Mouse (Mus musculus): ENCODE results near the gene N4bp2. TPM values are rescaled to one million over a fixed set of nuclear protein-coding genes. Genes with fewer than 3 reads are reported as not detected.
A peak's percentile ranks its signal among the peaks of the same experiment; 100 is the strongest.

Gene N4bp2
- polyA plus RNA-seq, 1 experiment, result 4.3 TPM

- H3K4me3 ChIP-seq (replicated peaks), result no peak overlapping the region
- no peaks in the 10 kb centered on the region for H3K27me3 ChIP-seq (replicated peaks)
- TF ChIP-seq GATA1 (IDR thresholded peaks at IDR 0.05; ENCODE audit: borderline replicate concordance, low read length) (no peak), FLI1 (IDR thresholded peaks at IDR 0.05; ENCODE audit: low read length) (no peak)
- peaks cover 15% of the 10 kb centered on the region; the same call in 1 of the 2 replicates for H3K4me1 ChIP-seq
- H3K9me3 ChIP-seq, result no peaks in the 10 kb centered on the region
- H3K36me3 ChIP-seq (replicated peaks; ENCODE audit: low read length), result peaks cover 74% of the 10 kb centered on the region
These were observed 16.2 kb downstream of the N4bp2 start for GRCm38 (mm10) chr5:65779401-65780063.

GRCm38 (mm10) chr5:65781147-65781715 is 17.9 kb downstream of the N4bp2 start:
- Histone ChIP-seq H3K36me3 (replicated peaks; ENCODE audit: low read length) (peaks cover 74% of the 10 kb centered on the region), H3K9me3 (no peaks in the 10 kb centered on the region), H3K27me3 (replicated peaks) (no peaks in the 10 kb centered on the region), H3K4me3 (replicated peaks) (no peak overlapping the region), H3K4me1 (peaks cover 11% of the 10 kb centered on the region; the same call in 1 of the 2 replicates)
- no peak for TF ChIP-seq GATA1 (IDR thresholded peaks at IDR 0.05; ENCODE audit: borderline replicate concordance, low read length)
- no peak for TF ChIP-seq FLI1 (IDR thresholded peaks at IDR 0.05; ENCODE audit: low read length)

- TF ChIP-seq FLI1 (IDR thresholded peaks at IDR 0.05; ENCODE audit: low read length) (no peak), GATA1 (IDR thresholded peaks at IDR 0.05; ENCODE audit: borderline replicate concordance, low read length) (no peak)
- Histone ChIP-seq H3K4me1 (peaks cover 5% of the 10 kb centered on the region; the same call in 1 of the 2 replicates), H3K9me3 (no peaks in the 10 kb centered on the region), H3K4me3 (replicated peaks) (no peak overlapping the region), H3K36me3 (replicated peaks; ENCODE audit: low read length) (peaks cover 74% of the 10 kb centered on the region), H3K27me3 (replicated peaks) (no peaks in the 10 kb centered on the region)
These were observed 18.7 kb downstream of the N4bp2 start for GRCm38 (mm10) chr5:65781769-65782715.

- Histone ChIP-seq H3K36me3 (replicated peaks; ENCODE audit: low read length) (peaks cover 77% of the 10 kb centered on the region), H3K4me3 (replicated peaks) (peak overlapping the region; percentile 75), H3K4me1 (peaks cover 26% of the 10 kb centered on the region), H3K9me3 (no peaks in the 10 kb centered on the region), H3K27me3 (replicated peaks) (no peaks in the 10 kb centered on the region)
- no peak for TF ChIP-seq FLI1 (IDR thresholded peaks at IDR 0.05; ENCODE audit: low read length)
- TF ChIP-seq GATA1 (IDR thresholded peaks at IDR 0.05; ENCODE audit: borderline replicate concordance, low read length), result no peak
These were observed 27.4 kb downstream of the N4bp2 start for GRCm38 (mm10) chr5:65790604-65791225.

GRCm38 (mm10) chr5:65794202-65794601 is 30.9 kb downstream of the N4bp2 start:
- peaks cover 78% of the 10 kb centered on the region for H3K36me3 ChIP-seq (replicated peaks; ENCODE audit: low read length)
- H3K27me3 ChIP-seq (replicated peaks), result no peaks in the 10 kb centered on the region
- TF ChIP-seq GATA1 (IDR thresholded peaks at IDR 0.05; ENCODE audit: borderline replicate concordance, low read length) (no peak), FLI1 (IDR thresholded peaks at IDR 0.05; ENCODE audit: low read length) (no peak)
- H3K9me3 ChIP-seq, result no peaks in the 10 kb centered on the region
- H3K4me3 ChIP-seq (replicated peaks), result no peak overlapping the region
- peaks cover 24% of the 10 kb centered on the region for H3K4me1 ChIP-seq

GRCm38 (mm10) chr5:65794702-65795101 is 31.4 kb downstream of the N4bp2 start:
- H3K27me3 ChIP-seq (replicated peaks), result no peaks in the 10 kb centered on the region
- TF ChIP-seq GATA1 (IDR thresholded peaks at IDR 0.05; ENCODE audit: borderline replicate concordance, low read length) (no peak), FLI1 (IDR thresholded peaks at IDR 0.05; ENCODE audit: low read length) (no peak)

GRCm38 (mm10) chr5:65795293-65795993 is 32.1 kb downstream of the N4bp2 start:
- peaks cover 23% of the 10 kb centered on the region for H3K4me1 ChIP-seq
- no peaks in the 10 kb centered on the region for H3K9me3 ChIP-seq
- H3K27me3 ChIP-seq (replicated peaks), result no peaks in the 10 kb centered on the region
- TF ChIP-seq GATA1 (IDR thresholded peaks at IDR 0.05; ENCODE audit: borderline replicate concordance, low read length) (no peak), FLI1 (IDR thresholded peaks at IDR 0.05; ENCODE audit: low read length) (no peak)
- H3K36me3 ChIP-seq (replicated peaks; ENCODE audit: low read length), result peaks cover 81% of the 10 kb centered on the region
- no peak overlapping the region for H3K4me3 ChIP-seq (replicated peaks)

More at GRCm38 (mm10) chr5:65794702-65795101, 31.4 kb downstream of the N4bp2 start:
- H3K4me3 ChIP-seq (replicated peaks), result no peak overlapping the region
- peaks cover 83% of the 10 kb centered on the region for H3K36me3 ChIP-seq (replicated peaks; ENCODE audit: low read length)
- peaks cover 24% of the 10 kb centered on the region for H3K4me1 ChIP-seq
- no peaks in the 10 kb centered on the region for H3K9me3 ChIP-seq

GRCm38 (mm10) chr5:65795994-65796298 is 32.6 kb downstream of the N4bp2 start:
- H3K4me3 ChIP-seq (replicated peaks), result no peak overlapping the region
- no peaks in the 10 kb centered on the region for H3K27me3 ChIP-seq (replicated peaks)
- no peaks in the 10 kb centered on the region for H3K9me3 ChIP-seq
- peaks cover 79% of the 10 kb centered on the region for H3K36me3 ChIP-seq (replicated peaks; ENCODE audit: low read length)
- H3K4me1 ChIP-seq, result peaks cover 17% of the 10 kb centered on the region
- TF ChIP-seq GATA1 (IDR thresholded peaks at IDR 0.05; ENCODE audit: borderline replicate concordance, low read length) (no peak), FLI1 (IDR thresholded peaks at IDR 0.05; ENCODE audit: low read length) (no peak)

GRCm38 (mm10) chr5:65823601-65824133 is 60.3 kb downstream of the N4bp2 start:
- H3K4me1 ChIP-seq, result peaks cover 19% of the 10 kb centered on the region
- H3K4me3 ChIP-seq (replicated peaks), result no peak overlapping the region
- TF ChIP-seq GATA1 (IDR thresholded peaks at IDR 0.05; ENCODE audit: borderline replicate concordance, low read length) (no peak), FLI1 (IDR thresholded peaks at IDR 0.05; ENCODE audit: low read length) (no peak)
- H3K9me3 ChIP-seq, result no peaks in the 10 kb centered on the region
- H3K36me3 ChIP-seq (replicated peaks; ENCODE audit: low read length), result peaks cover 91% of the 10 kb centered on the region
- H3K27me3 ChIP-seq (replicated peaks), result no peaks in the 10 kb centered on the region

Measured in megakaryocyte, embryonic 14.5 days (primary cell).